Mouse (Mus musculus) thymus, adult 2 months (tissue): ENCODE results near the gene Eif5b.

ENCODE experiments used
- CTCF ChIP-seq: fragments of 200-500 bp; IDR thresholded peaks from 2 replicates; pipeline ENCODE4 v1.5.1; 2012; ENCODE audit warnings: mild to moderate bottlenecking, control low read depth, low read length, moderate library complexity, borderline replicate concordance; ENCODE audit not compliant: control insufficient read depth, poor library complexity, insufficient read depth; ENCODE audit errors: extremely low read depth
- POLR2A ChIP-seq: fragments of 200-500 bp; IDR thresholded peaks from 2 replicates; pipeline ENCODE4 v1.6.1; 2012; ENCODE audit warnings: mild to moderate bottlenecking, low read length, control low read depth, moderate library complexity; ENCODE audit not compliant: control insufficient read depth, poor library complexity, insufficient read depth; ENCODE audit errors: extremely low read depth

DNA sequence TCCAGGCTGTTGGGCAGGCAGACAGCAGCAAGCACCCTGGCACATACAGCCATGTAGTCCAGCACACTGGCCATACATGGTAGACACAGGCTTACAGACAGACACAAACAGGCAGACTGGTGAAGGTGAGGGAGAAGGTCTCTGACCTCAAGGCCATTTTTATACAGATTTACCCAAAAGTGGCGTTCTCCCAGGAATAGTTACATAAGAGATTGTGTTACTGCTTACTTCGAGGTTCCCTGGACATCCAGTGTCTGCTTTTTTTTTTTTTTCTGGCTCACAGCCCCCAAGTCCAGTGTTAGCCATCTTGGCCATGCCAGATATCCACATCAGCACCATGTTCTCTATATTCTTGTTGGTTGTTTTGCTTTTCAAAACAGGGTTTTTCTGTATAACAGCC, 39.3 kb upstream of the Eif5b start:
- TF ChIP-seq CTCF = no peak
- TF ChIP-seq POLR2A = no peak
